Mouse (Mus musculus): ENCODE data around the gene Nfia.

The Nfia gene

GRCm38 (mm10) chr4:97793931-97794330 is 21.4 kb downstream of the Nfia start:
- TF ChIP-seq CTCF (conservative IDR thresholded peaks at IDR 0.05; ENCODE audit: low read length), result no peak
- no peak for TF ChIP-seq NANOG (IDR thresholded peaks at IDR 0.05; ENCODE audit: borderline replicate concordance, low read length)
- TF ChIP-seq POU5F1 (IDR thresholded peaks at IDR 0.05; ENCODE audit: borderline replicate concordance, low read length), result no peak
- H3K4me1 ChIP-seq (replicated peaks; ENCODE audit: low read depth, low read length), result no peaks in the 10 kb centered on the region
- no peaks in the 10 kb centered on the region for H3K36me3 ChIP-seq (ENCODE audit: insufficient read depth, low read length)
- H3K27me3 ChIP-seq (ENCODE audit: insufficient read depth, low read length), result no peaks in the 10 kb centered on the region
- H3K4me3 ChIP-seq (replicated peaks; ENCODE audit: low read length), result no peak overlapping the region
- H3K9me3 ChIP-seq (ENCODE audit: low read length), result peaks cover 10% of the 10 kb centered on the region; the same call in 1 of the 2 replicates

GRCm38 (mm10) chr4:97794865-97795264 is 22.3 kb downstream of the Nfia start:
- H3K9me3 ChIP-seq (ENCODE audit: low read length), result peaks cover 10% of the 10 kb centered on the region; the same call in 1 of the 2 replicates
- H3K4me1 ChIP-seq (replicated peaks; ENCODE audit: low read depth, low read length), result no peaks in the 10 kb centered on the region
- H3K36me3 ChIP-seq (ENCODE audit: insufficient read depth, low read length), result no peaks in the 10 kb centered on the region
- TF ChIP-seq CTCF (conservative IDR thresholded peaks at IDR 0.05; ENCODE audit: low read length), result no peak
- TF ChIP-seq POU5F1 (IDR thresholded peaks at IDR 0.05; ENCODE audit: borderline replicate concordance, low read length), result no peak
- TF ChIP-seq NANOG (IDR thresholded peaks at IDR 0.05; ENCODE audit: borderline replicate concordance, low read length), result no peak
- no peaks in the 10 kb centered on the region for H3K27me3 ChIP-seq (ENCODE audit: insufficient read depth, low read length)
- H3K4me3 ChIP-seq (replicated peaks; ENCODE audit: low read length), result no peak overlapping the region

GRCm38 (mm10) chr4:97795957-97796356 is 23.4 kb downstream of the Nfia start:
- TF ChIP-seq CTCF (conservative IDR thresholded peaks at IDR 0.05; ENCODE audit: low read length) (no peak), NANOG (IDR thresholded peaks at IDR 0.05; ENCODE audit: borderline replicate concordance, low read length) (no peak), POU5F1 (IDR thresholded peaks at IDR 0.05; ENCODE audit: borderline replicate concordance, low read length) (no peak)
- no peaks in the 10 kb centered on the region for H3K36me3 ChIP-seq (ENCODE audit: insufficient read depth, low read length)
- peaks cover 10% of the 10 kb centered on the region; the same call in 1 of the 2 replicates for H3K9me3 ChIP-seq (ENCODE audit: low read length)
- H3K4me3 ChIP-seq (replicated peaks; ENCODE audit: low read length), result no peak overlapping the region
- H3K27me3 ChIP-seq (ENCODE audit: insufficient read depth, low read length), result no peaks in the 10 kb centered on the region
- H3K4me1 ChIP-seq (replicated peaks; ENCODE audit: low read depth, low read length), result no peaks in the 10 kb centered on the region

GRCm38 (mm10) chr4:97796505-97796904 is 24.0 kb downstream of the Nfia start:
- H3K9me3 ChIP-seq (ENCODE audit: low read length), result peaks cover 10% of the 10 kb centered on the region; the same call in 1 of the 2 replicates
- no peaks in the 10 kb centered on the region for H3K4me1 ChIP-seq (replicated peaks; ENCODE audit: low read depth, low read length)
- no peak overlapping the region for H3K4me3 ChIP-seq (replicated peaks; ENCODE audit: low read length)
- no peak for TF ChIP-seq POU5F1 (IDR thresholded peaks at IDR 0.05; ENCODE audit: borderline replicate concordance, low read length)
- H3K27me3 ChIP-seq (ENCODE audit: insufficient read depth, low read length), result no peaks in the 10 kb centered on the region
- no peaks in the 10 kb centered on the region for H3K36me3 ChIP-seq (ENCODE audit: insufficient read depth, low read length)

- H3K4me1 ChIP-seq (replicated peaks; ENCODE audit: low read depth, low read length), result no peaks in the 10 kb centered on the region
- no peaks in the 10 kb centered on the region for H3K27me3 ChIP-seq (ENCODE audit: insufficient read depth, low read length)
- H3K36me3 ChIP-seq (ENCODE audit: insufficient read depth, low read length), result no peaks in the 10 kb centered on the region
- TF ChIP-seq CTCF (conservative IDR thresholded peaks at IDR 0.05; ENCODE audit: low read length) (no peak), POU5F1 (IDR thresholded peaks at IDR 0.05; ENCODE audit: borderline replicate concordance, low read length) (no peak), NANOG (IDR thresholded peaks at IDR 0.05; ENCODE audit: borderline replicate concordance, low read length) (no peak)
- H3K4me3 ChIP-seq (replicated peaks; ENCODE audit: low read length), result no peak overlapping the region
- no peaks in the 10 kb centered on the region for H3K9me3 ChIP-seq (ENCODE audit: low read length)
Measured at GRCm38 (mm10) chr4:97803791-97804190, 31.3 kb downstream of the Nfia start.

- H3K4me1 ChIP-seq (replicated peaks; ENCODE audit: low read depth, low read length), result no peaks in the 10 kb centered on the region
- no peaks in the 10 kb centered on the region for H3K9me3 ChIP-seq (ENCODE audit: low read length)
- H3K27me3 ChIP-seq (ENCODE audit: insufficient read depth, low read length), result no peaks in the 10 kb centered on the region
- no peak overlapping the region for H3K4me3 ChIP-seq (replicated peaks; ENCODE audit: low read length)
- H3K36me3 ChIP-seq (ENCODE audit: insufficient read depth, low read length), result no peaks in the 10 kb centered on the region
- TF ChIP-seq POU5F1 (IDR thresholded peaks at IDR 0.05; ENCODE audit: borderline replicate concordance, low read length), result no peak
- TF ChIP-seq CTCF (conservative IDR thresholded peaks at IDR 0.05; ENCODE audit: low read length), result no peak
- TF ChIP-seq NANOG (IDR thresholded peaks at IDR 0.05; ENCODE audit: borderline replicate concordance, low read length), result no peak
Measured at GRCm38 (mm10) chr4:97804638-97805037, 32.1 kb downstream of the Nfia start.

GRCm38 (mm10) chr4:97805255-97805654 is 32.7 kb downstream of the Nfia start:
- TF ChIP-seq NANOG (IDR thresholded peaks at IDR 0.05; ENCODE audit: borderline replicate concordance, low read length) (no peak), CTCF (conservative IDR thresholded peaks at IDR 0.05; ENCODE audit: low read length) (no peak), POU5F1 (IDR thresholded peaks at IDR 0.05; ENCODE audit: borderline replicate concordance, low read length) (no peak)
- Histone ChIP-seq H3K4me1 (replicated peaks; ENCODE audit: low read depth, low read length) (no peaks in the 10 kb centered on the region), H3K36me3 (ENCODE audit: insufficient read depth, low read length) (no peaks in the 10 kb centered on the region), H3K4me3 (replicated peaks; ENCODE audit: low read length) (no peak overlapping the region), H3K9me3 (ENCODE audit: low read length) (no peaks in the 10 kb centered on the region), H3K27me3 (ENCODE audit: insufficient read depth, low read length) (no peaks in the 10 kb centered on the region)

GRCm38 (mm10) chr4:97805896-97806808 is 33.6 kb downstream of the Nfia start:
- Histone ChIP-seq H3K9me3 (ENCODE audit: low read length) (no peaks in the 10 kb centered on the region), H3K27me3 (ENCODE audit: insufficient read depth, low read length) (no peaks in the 10 kb centered on the region), H3K36me3 (ENCODE audit: insufficient read depth, low read length) (no peaks in the 10 kb centered on the region), H3K4me3 (replicated peaks; ENCODE audit: low read length) (no peak overlapping the region), H3K4me1 (replicated peaks; ENCODE audit: low read depth, low read length) (no peaks in the 10 kb centered on the region)
- no peak for TF ChIP-seq NANOG (IDR thresholded peaks at IDR 0.05; ENCODE audit: borderline replicate concordance, low read length)
- TF ChIP-seq CTCF (conservative IDR thresholded peaks at IDR 0.05; ENCODE audit: low read length), result no peak
- no peak for TF ChIP-seq POU5F1 (IDR thresholded peaks at IDR 0.05; ENCODE audit: borderline replicate concordance, low read length)
